Mouse (Mus musculus) liver, embryonic 11.5 days (tissue): Measurements from ENCODE around the gene Agbl4. TPM values are rescaled to one million over a fixed set of nuclear protein-coding genes. Genes with fewer than 3 reads are reported as not detected.

Experiments used
- ATAC-seq: fragments of 200-750 bp; cut with Nextera tagmentation; replicated peaks from 2 replicates; pipeline ENCODE4 v1.8.0; 2017; ENCODE audit warnings: moderate number of reproducible peaks, mild to moderate bottlenecking, moderate TSS enrichment, moderate library complexity; ENCODE audit not compliant: low FRiP score
- DNase-seq: peaks from one replicate; pipeline ENCODE4 v3.0.0-alpha.2; 2017; ENCODE audit warnings: low spot score
- H3K27ac ChIP-seq: fragments of 300-500 bp; sonication (generic); 2 replicates; pipeline ENCODE4 v1.5.1; 2014; ENCODE audit warnings: mild to moderate bottlenecking, low read depth, low read length, control low read depth
- H3K27me3 ChIP-seq: fragments of 300-500 bp; sonication (generic); replicated peaks from 2 replicates; pipeline ENCODE4 v1.6.1; 2014; ENCODE audit warnings: low read length, mixed read lengths; ENCODE audit not compliant: control insufficient read depth, insufficient read depth
- H3K36me3 ChIP-seq: fragments of 300-500 bp; sonication (generic); 2 replicates; pipeline ENCODE4 v1.6.1; 2014; ENCODE audit warnings: mild to moderate bottlenecking, low read length, moderate library complexity, mixed read lengths; ENCODE audit not compliant: control insufficient read depth, insufficient read depth
- H3K4me1 ChIP-seq: fragments of 300-500 bp; sonication (generic); replicated peaks from 2 replicates; pipeline ENCODE4 v1.6.1; 2014; ENCODE audit warnings: low read length, mixed read lengths; ENCODE audit not compliant: control insufficient read depth, insufficient read depth
- H3K4me2 ChIP-seq: fragments of 300-500 bp; sonication (generic); 2 replicates; pipeline ENCODE4 v1.6.1; 2014; ENCODE audit warnings: mild to moderate bottlenecking, control low read depth, moderate library complexity
- H3K4me3 ChIP-seq: fragments of 300-500 bp; sonication (generic); 2 replicates; pipeline ENCODE4 v1.5.1; 2014; ENCODE audit warnings: low read depth, low read length, control low read depth
- H3K9ac ChIP-seq: fragments of 300-500 bp; sonication (generic); 2 replicates; pipeline ENCODE4 v1.6.1; 2014; ENCODE audit warnings: low read depth, low read length, control low read depth
- H3K9me3 ChIP-seq: fragments of 300-500 bp; sonication (generic); 2 replicates; pipeline ENCODE4 v1.6.1; 2016; ENCODE audit warnings: low read length, inconsistent platforms, mixed read lengths; ENCODE audit not compliant: control insufficient read depth
- WGBS: fragments of 180-500 bp; shearing (Covaris S2); extraction: QIAGEN DNeasy Blood & Tissue Kit; methylation state at CpG from one replicate; pipeline ENCODE4 v1.1.7; 2014; 5-methylcytosine and 5-hydroxymethylcytosine counted together
- polyA plus RNA-seq: library from polyadenylated mRNA; unstranded; fragments of >200 nt; fragmentation: Nextera tagmentation; extraction: Ambion mirVana; gene quantifications from 2 replicates; pipeline ENCODE4 v1.2.1, GENCODE M21; 2014

Agbl4 gene
- polyA plus RNA-seq, 1 experiment from 2014 or later: not detected

GRCm38 (mm10) chr4:111635538-111636124, 1238.2 kb downstream of the Agbl4 start:
- Histone ChIP-seq H3K4me2 (no peak overlapping the region), H3K9ac (no peak overlapping the region), H3K4me1 (no peaks in the 10 kb centered on the region), H3K4me3 (no peak overlapping the region), H3K27ac (no peak overlapping the region), H3K9me3 (no peaks in the 10 kb centered on the region), H3K27me3 (no peaks in the 10 kb centered on the region), H3K36me3 (no peaks in the 10 kb centered on the region)
- 84% methylated on average over 3 of the region's 3 CpGs for WGBS
- DNase-seq: no peak
- ATAC-seq: no peak

GRCm38 (mm10) chr4:111638948-111639708, 1241.7 kb downstream of the Agbl4 start:
- ATAC-seq (no peak), DNase-seq (no peak)
- no peak overlapping the region for H3K27ac ChIP-seq
- H3K4me1 ChIP-seq: no peaks in the 10 kb centered on the region
- H3K9ac ChIP-seq: no peak overlapping the region
- no peak overlapping the region for H3K4me2 ChIP-seq
- H3K27me3 ChIP-seq: no peaks in the 10 kb centered on the region
- no peaks in the 10 kb centered on the region for H3K9me3 ChIP-seq
- no peaks in the 10 kb centered on the region for H3K36me3 ChIP-seq
- H3K4me3 ChIP-seq: no peak overlapping the region
- 72% methylated on average over 5 of the region's 5 CpGs for WGBS

- no peaks in the 10 kb centered on the region for H3K36me3 ChIP-seq
- no peak overlapping the region for H3K9ac ChIP-seq
- H3K4me3 ChIP-seq: no peak overlapping the region
- ATAC-seq (no peak), DNase-seq (no peak)
- WGBS: 59% methylated on average over 6 of the region's 6 CpGs
- H3K4me1 ChIP-seq: no peaks in the 10 kb centered on the region
- H3K27me3 ChIP-seq: no peaks in the 10 kb centered on the region
- no peak overlapping the region for H3K27ac ChIP-seq
- H3K4me2 ChIP-seq: no peak overlapping the region
- H3K9me3 ChIP-seq: no peaks in the 10 kb centered on the region
Observed at GRCm38 (mm10) chr4:111645117-111645830, 1247.8 kb downstream of the Agbl4 start.

DNA sequence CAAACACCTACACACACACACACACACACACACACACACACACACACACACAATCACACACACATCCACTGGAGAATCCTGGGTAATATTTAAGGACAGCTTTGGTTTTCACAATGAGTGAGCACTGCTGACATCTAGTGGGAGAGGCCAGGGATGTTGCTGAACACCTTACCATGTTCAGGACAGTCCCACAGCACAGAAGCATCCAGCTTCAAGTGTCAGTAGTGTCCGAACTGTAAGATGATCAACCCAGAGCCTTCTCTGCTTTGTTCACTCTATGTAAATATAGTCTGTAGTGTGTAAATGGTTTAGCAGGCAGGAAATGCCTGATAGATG, 1248.3 kb downstream of the Agbl4 start:
- WGBS: 35% methylated on average over 1 of the region's 1 CpGs
- H3K9ac ChIP-seq: no peak overlapping the region
- ATAC-seq (no peak; the same call in 1 of the 2 replicates), DNase-seq (no peak)
- no peaks in the 10 kb centered on the region for H3K4me1 ChIP-seq
- H3K4me3 ChIP-seq: no peak overlapping the region
- no peaks in the 10 kb centered on the region for H3K27me3 ChIP-seq
- H3K9me3 ChIP-seq: no peaks in the 10 kb centered on the region
- no peak overlapping the region for H3K4me2 ChIP-seq
- no peak overlapping the region for H3K27ac ChIP-seq
- H3K36me3 ChIP-seq: no peaks in the 10 kb centered on the region

GRCm38 (mm10) chr4:111653451-111653850, 1256.0 kb downstream of the Agbl4 start:
- Histone ChIP-seq H3K9ac (no peak overlapping the region), H3K36me3 (no peaks in the 10 kb centered on the region), H3K27ac (no peak overlapping the region), H3K4me1 (no peaks in the 10 kb centered on the region), H3K4me2 (no peak overlapping the region), H3K27me3 (no peaks in the 10 kb centered on the region), H3K4me3 (no peak overlapping the region), H3K9me3 (no peaks in the 10 kb centered on the region)
- ATAC-seq (no peak), DNase-seq (no peak)
- 38% methylated on average over 1 of the region's 1 CpGs for WGBS

- ATAC-seq (peak; percentile 43; the same call in 1 of the 2 replicates), DNase-seq (no peak)
- no peak overlapping the region for H3K4me3 ChIP-seq
- 22% methylated on average over 1 of the region's 1 CpGs for WGBS
- H3K4me2 ChIP-seq: no peak overlapping the region
- no peaks in the 10 kb centered on the region for H3K36me3 ChIP-seq
- peaks cover 3% of the 10 kb centered on the region; the same call in 1 of the 2 replicates for H3K4me1 ChIP-seq
- no peaks in the 10 kb centered on the region for H3K9me3 ChIP-seq
- H3K9ac ChIP-seq: no peak overlapping the region
- H3K27me3 ChIP-seq: no peaks in the 10 kb centered on the region
- 0 out of 2 replicates have a peak overlapping the region, but pooled peaks have one; percentile 35 for H3K27ac ChIP-seq
Observed at GRCm38 (mm10) chr4:111663730-111664129, 1266.3 kb downstream of the Agbl4 start.

DNA sequence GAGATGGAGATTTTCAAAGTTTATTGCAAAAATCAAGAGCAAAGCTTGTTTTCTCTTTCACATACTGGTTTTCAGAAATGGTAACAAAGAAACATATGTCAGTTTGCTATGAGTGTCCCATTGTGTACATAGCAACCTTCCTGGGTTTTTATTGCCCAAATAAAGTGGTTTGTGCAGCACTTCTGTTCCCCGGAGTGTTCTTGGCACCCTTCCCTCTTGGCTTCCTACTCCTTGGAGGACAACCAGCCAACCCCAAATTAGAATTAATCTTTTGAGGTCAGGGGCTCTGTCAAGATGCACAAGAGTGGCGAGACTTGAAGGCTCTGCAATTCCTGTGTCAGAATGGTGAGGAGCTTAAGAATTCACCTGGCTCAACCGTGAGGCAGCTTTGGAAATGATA, 1266.7 kb downstream of the Agbl4 start:
- Histone ChIP-seq H3K4me1 (peaks cover 3% of the 10 kb centered on the region; the same call in 1 of the 2 replicates), H3K4me2 (no peak overlapping the region), H3K27me3 (no peaks in the 10 kb centered on the region), H3K27ac (no peak overlapping the region), H3K36me3 (no peaks in the 10 kb centered on the region), H3K9me3 (no peaks in the 10 kb centered on the region), H3K4me3 (no peak overlapping the region), H3K9ac (no peak overlapping the region)
- no peak for DNase-seq
- WGBS: 32% methylated on average over 3 of the region's 3 CpGs
- ATAC-seq: no peak

DNA sequence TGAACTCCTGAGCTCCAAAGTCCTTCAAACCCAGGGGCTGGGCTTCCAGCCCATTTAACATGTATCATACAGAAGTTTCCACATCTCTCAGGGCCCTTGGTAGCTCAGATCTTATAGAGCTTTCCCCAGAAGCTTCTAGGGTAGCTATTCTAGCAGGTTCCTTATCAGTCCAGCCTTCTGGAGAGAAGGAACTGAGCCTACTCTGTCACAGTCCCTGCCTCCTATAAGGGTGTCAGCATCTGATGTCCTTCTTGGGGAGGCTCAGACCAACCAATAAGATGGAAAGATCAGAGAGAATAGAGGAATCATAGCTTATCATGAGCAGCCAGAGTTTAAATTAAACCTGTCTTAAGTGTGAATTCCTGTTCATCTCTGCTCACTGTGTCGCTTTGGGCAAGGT, 1269.3 kb downstream of the Agbl4 start:
- Histone ChIP-seq H3K9me3 (no peaks in the 10 kb centered on the region), H3K27ac (no peak overlapping the region), H3K4me1 (peaks cover 9% of the 10 kb centered on the region; the same call in 1 of the 2 replicates), H3K4me2 (no peak overlapping the region), H3K9ac (no peak overlapping the region), H3K27me3 (no peaks in the 10 kb centered on the region), H3K4me3 (no peak overlapping the region), H3K36me3 (no peaks in the 10 kb centered on the region)
- WGBS: 58% methylated on average over 1 of the region's 1 CpGs
- DNase-seq (no peak), ATAC-seq (peak; percentile 76)
